Mouse (Mus musculus): ENCODE data around the gene Rpl36a-ps1.

Gene Rpl36a-ps1

DNA sequence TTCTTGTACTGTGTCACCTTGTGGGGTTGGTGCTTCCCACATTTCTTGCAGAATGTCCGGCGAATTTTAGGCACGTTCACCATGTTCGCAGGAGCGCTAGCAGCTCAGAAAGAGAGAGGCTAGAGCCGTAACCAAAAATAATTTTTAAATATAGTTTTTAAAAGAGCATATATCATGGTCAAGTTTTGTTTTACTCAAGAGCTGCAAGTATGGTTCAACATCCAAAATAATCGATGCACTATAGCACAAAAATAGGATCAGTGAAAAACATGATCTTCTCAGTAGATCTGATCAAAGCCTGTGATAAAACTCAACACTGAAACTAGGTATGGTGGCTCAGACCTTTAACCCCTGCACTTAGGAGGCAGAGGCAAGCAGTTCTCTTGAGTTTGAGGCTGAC, at the start of gene Rpl36a-ps1:
TSS of gene Rpl36a-ps1 (minus strand) at position 101 of the 400 bp plus-strand sequence.
- TF ChIP-seq GATA4 (IDR thresholded peaks at IDR 0.05; ENCODE audit: insufficient replicate concordance, low read length): no peak

GRCm38 (mm10) chr14:99043499-99043898, 49.4 kb upstream of the Rpl36a-ps1 start:
- no peak for TF ChIP-seq GATA4 (IDR thresholded peaks at IDR 0.05; ENCODE audit: insufficient replicate concordance, low read length)

DNA sequence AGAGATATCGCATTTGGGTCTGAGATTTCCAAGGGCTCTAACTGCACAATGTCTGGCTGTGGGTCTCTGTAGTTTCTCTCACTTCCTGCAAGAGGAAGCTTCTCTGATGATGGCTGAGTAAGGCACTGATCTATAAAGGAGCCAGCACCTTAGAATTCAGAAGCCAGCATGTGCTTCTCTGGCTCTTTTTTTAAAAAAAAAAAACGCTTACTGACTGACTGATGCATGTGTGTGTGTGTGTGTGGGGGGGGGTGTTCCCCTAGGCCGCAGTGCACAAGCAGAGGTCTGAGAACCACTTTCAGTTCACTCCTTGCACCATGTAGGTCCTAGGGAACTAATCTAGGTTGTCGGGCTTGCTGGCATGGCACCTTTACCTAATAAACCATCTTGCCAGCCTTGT, 47.3 kb upstream of the Rpl36a-ps1 start:
- TF ChIP-seq GATA4 (IDR thresholded peaks at IDR 0.05; ENCODE audit: insufficient replicate concordance, low read length): no peak

GRCm38 (mm10) chr14:99037703-99038102, 43.6 kb upstream of the Rpl36a-ps1 start:
- TF ChIP-seq GATA4 (IDR thresholded peaks at IDR 0.05; ENCODE audit: insufficient replicate concordance, low read length): no peak

- TF ChIP-seq GATA4 (IDR thresholded peaks at IDR 0.05; ENCODE audit: insufficient replicate concordance, low read length): no peak
Observed at GRCm38 (mm10) chr14:99036039-99036438, 41.9 kb upstream of the Rpl36a-ps1 start.

DNA sequence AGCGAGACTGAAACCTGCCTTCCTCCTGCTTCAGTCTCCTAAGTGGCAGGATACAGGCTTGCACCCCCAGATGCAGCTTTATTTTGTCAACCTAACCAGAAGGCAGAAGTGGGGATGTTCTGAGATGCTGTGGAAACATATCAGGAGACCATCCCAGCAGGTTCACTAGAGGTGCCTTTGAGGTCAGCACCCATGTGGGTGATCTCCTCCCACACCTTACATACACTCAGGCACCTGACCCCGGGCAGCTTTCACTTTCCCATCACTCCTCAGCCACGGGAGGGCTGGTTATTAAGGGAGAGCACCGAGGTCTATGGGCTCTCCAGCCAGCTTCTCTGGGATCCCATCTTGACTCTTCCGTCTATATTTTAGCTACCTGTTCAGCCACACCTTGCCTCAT, 38.5 kb upstream of the Rpl36a-ps1 start:
- no peak for TF ChIP-seq GATA4 (IDR thresholded peaks at IDR 0.05; ENCODE audit: insufficient replicate concordance, low read length)

DNA sequence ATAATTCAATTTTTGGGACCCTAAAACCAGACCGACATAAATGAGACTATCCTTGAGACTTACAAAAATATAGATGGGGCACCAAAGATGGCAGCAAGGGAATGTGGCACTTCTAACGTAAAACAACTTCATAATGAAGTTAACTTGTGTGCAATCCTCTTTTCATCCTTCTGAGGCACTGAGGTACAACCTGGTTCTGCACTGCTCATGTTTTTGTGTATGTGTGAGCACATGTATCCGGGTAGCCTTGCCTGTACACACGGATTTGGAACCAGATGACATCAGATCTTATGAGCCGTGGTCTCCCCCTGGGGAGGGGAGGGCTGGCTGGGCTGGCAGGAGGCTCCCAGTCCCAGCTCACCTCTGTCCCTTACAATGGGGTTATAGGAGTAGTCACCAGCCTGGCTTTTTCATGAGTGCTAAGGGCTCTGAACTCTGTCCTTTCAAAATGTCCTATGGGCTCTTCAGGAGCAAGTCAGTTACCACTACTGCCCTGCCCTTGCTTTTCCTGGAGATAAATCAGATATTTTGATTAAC, 37.3 kb upstream of the Rpl36a-ps1 start:
- no peak for TF ChIP-seq GATA4 (IDR thresholded peaks at IDR 0.05; ENCODE audit: insufficient replicate concordance, low read length)

DNA sequence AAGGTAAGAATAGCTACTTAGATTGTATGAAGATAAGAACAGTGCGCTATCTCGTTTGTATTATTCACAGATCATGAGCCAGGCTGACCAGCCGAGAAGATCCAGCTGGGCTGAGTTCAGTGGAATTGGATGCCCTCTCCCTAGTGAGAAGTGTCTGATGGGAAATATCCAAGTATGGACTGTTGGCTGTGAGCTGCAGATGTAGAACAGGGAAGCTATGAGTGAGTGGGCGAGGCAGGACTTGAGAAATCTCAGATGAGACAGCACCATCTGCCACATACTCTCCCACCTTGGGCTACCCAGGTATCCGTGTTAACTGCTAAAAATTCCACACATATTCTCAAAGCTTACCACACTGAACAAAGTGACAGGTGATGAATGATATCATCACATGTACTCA, 35.9 kb upstream of the Rpl36a-ps1 start:
- no peak for TF ChIP-seq GATA4 (IDR thresholded peaks at IDR 0.05; ENCODE audit: insufficient replicate concordance, low read length)

DNA sequence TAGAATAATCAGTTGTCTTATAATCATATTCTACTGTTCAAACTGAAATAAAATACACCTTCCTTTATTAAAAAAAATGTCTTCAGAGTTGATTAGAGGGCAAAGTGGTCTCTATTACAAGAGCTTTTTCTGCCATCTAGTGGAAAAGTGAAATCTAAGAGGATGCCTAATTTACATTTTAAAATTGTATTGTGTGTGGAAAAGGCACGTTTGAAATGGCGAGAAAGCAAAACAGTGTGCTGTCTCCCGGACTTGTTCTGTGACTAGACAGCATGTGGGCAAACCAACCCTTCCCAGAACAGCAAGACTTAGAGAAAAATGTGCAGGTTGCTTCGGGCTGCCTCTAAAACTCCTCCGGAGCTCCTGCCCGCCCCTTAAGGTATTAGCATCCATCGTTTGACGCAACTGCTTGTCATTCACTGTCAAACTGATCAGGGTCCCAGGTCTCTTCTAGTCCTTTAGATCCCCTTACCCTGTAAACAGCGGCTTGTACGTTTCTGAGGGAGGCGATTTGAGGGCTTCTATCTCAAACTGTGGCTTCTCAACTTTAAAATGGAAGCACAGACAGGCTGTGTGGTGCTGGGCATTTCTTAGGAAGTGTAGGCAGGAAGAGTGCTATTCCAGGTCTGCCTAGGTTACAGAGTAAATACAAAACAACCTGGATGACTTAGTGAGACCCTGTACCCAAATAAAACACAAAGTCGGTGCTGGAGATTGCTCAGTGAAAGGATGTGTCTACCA, 28.4 kb upstream of the Rpl36a-ps1 start:
- TF ChIP-seq GATA4 (IDR thresholded peaks at IDR 0.05; ENCODE audit: insufficient replicate concordance, low read length): no peak

GRCm38 (mm10) chr14:99019136-99019808, 25.2 kb upstream of the Rpl36a-ps1 start:
- TF ChIP-seq GATA4 (IDR thresholded peaks at IDR 0.05; ENCODE audit: insufficient replicate concordance, low read length): no peak

DNA sequence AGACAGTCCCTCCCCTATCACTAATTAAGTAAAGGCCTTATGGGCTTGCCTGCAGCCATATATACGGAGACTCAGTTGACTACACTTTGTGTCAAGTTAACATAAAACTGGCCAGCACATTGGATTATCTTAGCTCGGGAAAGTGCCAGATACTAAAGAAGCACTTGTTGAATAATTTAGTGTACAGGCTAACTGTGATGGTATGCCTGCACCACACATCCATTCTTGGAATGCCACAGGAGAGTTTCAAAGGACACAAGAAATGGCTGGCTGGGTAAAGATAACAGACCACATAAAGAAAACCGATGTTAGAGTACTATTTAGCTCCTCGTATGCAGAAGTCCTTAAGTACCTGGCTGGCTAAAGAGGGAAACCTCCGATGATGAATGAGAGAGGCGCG, 24.6 kb upstream of the Rpl36a-ps1 start:
- no peak for TF ChIP-seq GATA4 (IDR thresholded peaks at IDR 0.05; ENCODE audit: insufficient replicate concordance, low read length)

GRCm38 (mm10) chr14:99010920-99011313, 16.8 kb upstream of the Rpl36a-ps1 start:
- TF ChIP-seq GATA4 (IDR thresholded peaks at IDR 0.05; ENCODE audit: insufficient replicate concordance, low read length): no peak

GRCm38 (mm10) chr14:99010224-99010919, 16.3 kb upstream of the Rpl36a-ps1 start:
- no peak for TF ChIP-seq GATA4 (IDR thresholded peaks at IDR 0.05; ENCODE audit: insufficient replicate concordance, low read length)

DNA sequence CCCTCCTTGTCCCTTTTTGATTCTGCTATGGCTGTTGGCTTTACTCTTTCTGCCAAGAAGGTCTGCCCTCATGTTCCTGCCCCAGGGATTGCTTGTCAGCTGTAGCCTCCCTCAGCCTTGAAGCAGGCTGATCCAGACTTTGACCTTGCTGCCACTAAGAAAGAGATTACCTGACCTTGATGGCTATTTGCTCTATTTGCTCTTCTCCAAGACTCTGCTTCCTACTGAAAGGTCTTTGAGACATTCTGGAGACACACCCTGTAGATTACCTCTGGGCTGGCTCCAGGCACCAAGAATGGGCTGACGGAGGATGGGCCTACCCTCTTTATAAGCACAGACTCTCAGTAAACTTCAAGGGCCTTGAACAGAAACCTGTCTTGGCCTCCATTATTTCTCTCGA, 1.6 kb downstream of the Rpl36a-ps1 start:
- no peak for TF ChIP-seq GATA4 (IDR thresholded peaks at IDR 0.05; ENCODE audit: insufficient replicate concordance, low read length)

- no peak for TF ChIP-seq GATA4 (IDR thresholded peaks at IDR 0.05; ENCODE audit: insufficient replicate concordance, low read length)
Observed at GRCm38 (mm10) chr14:98990636-98991035, 3.5 kb downstream of the Rpl36a-ps1 start.

GRCm38 (mm10) chr14:98989818-98990217, 4.3 kb downstream of the Rpl36a-ps1 start:
- no peak for TF ChIP-seq GATA4 (IDR thresholded peaks at IDR 0.05; ENCODE audit: insufficient replicate concordance, low read length)
